Mouse (Mus musculus): Measurements from ENCODE around the gene Cxcl3. TPM values are rescaled to one million over a fixed set of nuclear protein-coding genes. Genes with fewer than 3 reads are reported as not detected.

Cxcl3 gene
- polyA plus RNA-seq, 1 experiment from 2014 or later, result 0.13 TPM

- WGBS, result 82% methylated on average over 3 of the region's 3 CpGs
- H3K36me3 ChIP-seq, result no peaks in the 10 kb centered on the region
- no peak overlapping the region for H3K27ac ChIP-seq
- H3K4me3 ChIP-seq, result no peak overlapping the region
- H3K9me3 ChIP-seq, result no peaks in the 10 kb centered on the region
- no peaks in the 10 kb centered on the region for H3K27me3 ChIP-seq (ENCODE audit: insufficient read depth, poor library complexity, severe bottlenecking)
- no peak for DNase-seq (ENCODE audit: low spot score)
- H3K4me1 ChIP-seq, result no peaks in the 10 kb centered on the region
Observed at GRCm38 (mm10) chr5:90807176-90807950, 21.5 kb downstream of the Cxcl3 start.

GRCm38 (mm10) chr5:90819756-90820155, 33.9 kb downstream of the Cxcl3 start:
- H3K36me3 ChIP-seq, result no peaks in the 10 kb centered on the region
- no peak overlapping the region for H3K4me3 ChIP-seq
- no peaks in the 10 kb centered on the region for H3K4me1 ChIP-seq
- H3K27ac ChIP-seq, result no peak overlapping the region
- no peaks in the 10 kb centered on the region for H3K9me3 ChIP-seq
- DNase-seq (ENCODE audit: low spot score), result no peak
- no peaks in the 10 kb centered on the region for H3K27me3 ChIP-seq (ENCODE audit: insufficient read depth, poor library complexity, severe bottlenecking)

- 59% methylated on average over 11 of the region's 11 CpGs for WGBS
- H3K4me3 ChIP-seq, result no peak overlapping the region
Observed at GRCm38 (mm10) chr5:90832145-90832767, 46.4 kb downstream of the Cxcl3 start.

GRCm38 (mm10) chr5:90832768-90833388, 47.0 kb downstream of the Cxcl3 start:
- Histone ChIP-seq H3K27ac (no peak overlapping the region), H3K36me3 (no peaks in the 10 kb centered on the region), H3K4me3 (no peak overlapping the region), H3K4me1 (no peaks in the 10 kb centered on the region; the same call in 1 of the 2 replicates), H3K27me3 (ENCODE audit: insufficient read depth, poor library complexity, severe bottlenecking) (no peaks in the 10 kb centered on the region), H3K9me3 (no peaks in the 10 kb centered on the region)
- 82% methylated on average over 8 of the region's 8 CpGs for WGBS
- no peak for DNase-seq (ENCODE audit: low spot score)

More at GRCm38 (mm10) chr5:90832145-90832767, 46.4 kb downstream of the Cxcl3 start:
- Histone ChIP-seq H3K27ac (no peak overlapping the region), H3K9me3 (no peaks in the 10 kb centered on the region), H3K4me1 (no peaks in the 10 kb centered on the region; the same call in 1 of the 2 replicates), H3K27me3 (ENCODE audit: insufficient read depth, poor library complexity, severe bottlenecking) (no peaks in the 10 kb centered on the region), H3K36me3 (no peaks in the 10 kb centered on the region)
- no peak for DNase-seq (ENCODE audit: low spot score)

- H3K36me3 ChIP-seq, result no peaks in the 10 kb centered on the region
- no peaks in the 10 kb centered on the region for H3K27me3 ChIP-seq (ENCODE audit: insufficient read depth, poor library complexity, severe bottlenecking)
- H3K9me3 ChIP-seq, result no peaks in the 10 kb centered on the region
- no peak for DNase-seq (ENCODE audit: low spot score)
- no peak overlapping the region for H3K4me3 ChIP-seq
- WGBS, result 86% methylated on average over 4 of the region's 4 CpGs
- H3K27ac ChIP-seq, result no peak overlapping the region
- no peaks in the 10 kb centered on the region; the same call in 1 of the 2 replicates for H3K4me1 ChIP-seq
Observed at GRCm38 (mm10) chr5:90834436-90834835, 48.5 kb downstream of the Cxcl3 start.

- Histone ChIP-seq H3K9me3 (no peaks in the 10 kb centered on the region), H3K4me1 (no peaks in the 10 kb centered on the region), H3K27me3 (ENCODE audit: insufficient read depth, poor library complexity, severe bottlenecking) (no peaks in the 10 kb centered on the region), H3K4me3 (no peak overlapping the region), H3K36me3 (no peaks in the 10 kb centered on the region), H3K27ac (no peak overlapping the region)
- DNase-seq (ENCODE audit: low spot score), result no peak
- 77% methylated on average over 5 of the region's 5 CpGs for WGBS
Observed at GRCm38 (mm10) chr5:90838582-90838981, 52.7 kb downstream of the Cxcl3 start.

Small RNA genes lying within 50 kb of the gene (microRNA-seq; reads per million reads assigned to microRNA genes)
- gene Gm24322, result not detected

Other genes with a start within 250 kb of the Cxcl3 start
- gene 5830473C10Rik, start 225.0 kb upstream of the Cxcl3 start, polyA plus RNA-seq (2016; fragmentation: Nextera tagmentation; extraction: Ambion mirVana), result 0.09 TPM in 1 of 2 replicates, not detected in the other
- gene Rassf6, start 145.4 kb upstream of the Cxcl3 start, polyA plus RNA-seq (2016; fragmentation: Nextera tagmentation; extraction: Ambion mirVana), result 0.54 and 1.8 TPM in 2 replicates
- 0.21 TPM in 1 of 2 replicates, not detected in the other for gene Cxcl5, start 26.7 kb upstream of the Cxcl3 start, polyA plus RNA-seq (2016; fragmentation: Nextera tagmentation; extraction: Ambion mirVana)
- 9.8 and 13.4 TPM in 2 replicates for gene Ppbp, start 17.6 kb upstream of the Cxcl3 start, polyA plus RNA-seq (2016; fragmentation: Nextera tagmentation; extraction: Ambion mirVana)
- gene Pf4, start 13.7 kb upstream of the Cxcl3 start, polyA plus RNA-seq (2016; fragmentation: Nextera tagmentation; extraction: Ambion mirVana), result 72.7 and 81.1 TPM in 2 replicates
- gene Cxcl15, start 8.4 kb downstream of the Cxcl3 start, polyA plus RNA-seq (2016; fragmentation: Nextera tagmentation; extraction: Ambion mirVana), result 0.15 TPM in 1 of 2 replicates, not detected in the other
- gene Cxcl1, start 105.1 kb downstream of the Cxcl3 start, polyA plus RNA-seq (2016; fragmentation: Nextera tagmentation; extraction: Ambion mirVana), result 0.24 TPM in 1 of 2 replicates, not detected in the other
- not detected in 2 replicates for gene Cxcl2, start 117.8 kb downstream of the Cxcl3 start, polyA plus RNA-seq (2016; fragmentation: Nextera tagmentation; extraction: Ambion mirVana)
- gene Mthfd2l, start 145.0 kb downstream of the Cxcl3 start, polyA plus RNA-seq (2016; fragmentation: Nextera tagmentation; extraction: Ambion mirVana), result 28.1 and 34.1 TPM in 2 replicates
- 0.07 and 0.14 TPM in 2 replicates for gene Epgn, start 241.4 kb downstream of the Cxcl3 start, polyA plus RNA-seq (2016; fragmentation: Nextera tagmentation; extraction: Ambion mirVana)